Mouse (Mus musculus) heart, postnatal 36 days (tissue): ENCODE results near the gene Wfdc9. TPM values are rescaled to one million over a fixed set of nuclear protein-coding genes. Genes with fewer than 3 reads are reported as not detected.
A peak's percentile ranks its signal among the peaks of the same experiment; 100 is the strongest.

Experiments used
- DNase-seq, 2 experiments: peaks; one replicate each; pipeline ENCODE4 v3.0.0; 2021 to 2022
- intact Hi-C: fragments of 180-260 bp; cut with DNase I; formaldehyde crosslinking; loops from one replicate; pipeline ENCODE4 v1.15.1; 2025
- total RNA-seq, 2 experiments: library from RNA; stranded (reverse); gene quantifications; 2 replicates each; pipeline ENCODE4 v1.2.3; 2021

The Wfdc9 gene
- total RNA-seq: not detected

- no peak for DNase-seq
- intact Hi-C loops: no loop called here
These were observed at the start of gene Wfdc9 for GRCm38 (mm10) chr2:164656483-164656882. Gene Wfdc9 (minus strand): TSS chr2:164656583.

GRCm38 (mm10) chr2:164705991-164706390 lies 49.6 kb upstream of the Wfdc9 start:
- DNase-seq: no peak
- intact Hi-C loops: no loop called here

GRCm38 (mm10) chr2:164705328-164705727 lies 48.9 kb upstream of the Wfdc9 start:
- no peak for DNase-seq
- intact Hi-C loops: no loop called here

GRCm38 (mm10) chr2:164704235-164704634 lies 47.9 kb upstream of the Wfdc9 start:
- intact Hi-C loops: no loop called here
- DNase-seq: no peak

GRCm38 (mm10) chr2:164701761-164702160 lies 45.4 kb upstream of the Wfdc9 start:
- intact Hi-C loops: no loop called here
- DNase-seq: no peak

GRCm38 (mm10) chr2:164700959-164701358 lies 44.6 kb upstream of the Wfdc9 start:
- DNase-seq: no peak
- intact Hi-C loops: no loop called here

- intact Hi-C loops: no loop called here
- no peak for DNase-seq
These were observed 41.8 kb upstream of the Wfdc9 start, which contains the start of gene Spint4 for GRCm38 (mm10) chr2:164698201-164698600. Gene Spint4 (plus strand): TSS chr2:164698501.

- DNase-seq: no peak
- intact Hi-C loops: loop anchor here (5.0 kb wide), 2 partner anchors 42 to 112 kb away; no protein-coding TSS in a partner anchor
These were observed 28.4 kb upstream of the Wfdc9 start, which contains the start of gene Wfdc13 for GRCm38 (mm10) chr2:164684807-164685206. Gene Wfdc13 (plus strand): TSS chr2:164685107.

GRCm38 (mm10) chr2:164679906-164680305 lies 23.5 kb upstream of the Wfdc9 start:
- intact Hi-C loops: loop anchor here (5.0 kb wide), 2 partner anchors 47 to 117 kb away; no protein-coding TSS in a partner anchor

GRCm38 (mm10) chr2:164678848-164679625 lies 22.7 kb upstream of the Wfdc9 start:
- intact Hi-C loops: no loop called here
- DNase-seq: peak; percentile 39 to 63

More at GRCm38 (mm10) chr2:164679906-164680305, 23.5 kb upstream of the Wfdc9 start:
- DNase-seq: no peak

- intact Hi-C loops: no loop called here
- no peak for DNase-seq
These were observed 20.7 kb upstream of the Wfdc9 start for GRCm38 (mm10) chr2:164676916-164677685.

GRCm38 (mm10) chr2:164676103-164676502 lies 19.7 kb upstream of the Wfdc9 start:
- intact Hi-C loops: no loop called here
- no peak for DNase-seq

GRCm38 (mm10) chr2:164673987-164674386 lies 17.6 kb upstream of the Wfdc9 start, which contains the start of gene Wfdc11:
Gene Wfdc11 (minus strand): TSS chr2:164674087.
- DNase-seq: no peak
- intact Hi-C loops: no loop called here

GRCm38 (mm10) chr2:164670938-164671337 lies 14.6 kb upstream of the Wfdc9 start:
- intact Hi-C loops: no loop called here
- DNase-seq: no peak

GRCm38 (mm10) chr2:164670261-164670660 lies 13.9 kb upstream of the Wfdc9 start:
- DNase-seq: no peak
- intact Hi-C loops: no loop called here

- no peak for DNase-seq
- intact Hi-C loops: no loop called here
These were observed 8.5 kb upstream of the Wfdc9 start for GRCm38 (mm10) chr2:164664851-164665250.

GRCm38 (mm10) chr2:164655858-164656257 lies 525 bp downstream of the Wfdc9 start, which contains the start of gene Wfdc10:
Gene Wfdc10 (plus strand): TSS chr2:164656046.
- peak; percentile 15 to 48 for DNase-seq
- intact Hi-C loops: no loop called here

- no peak for DNase-seq
- intact Hi-C loops: no loop called here
These were observed 14.3 kb downstream of the Wfdc9 start for GRCm38 (mm10) chr2:164641881-164642673.

GRCm38 (mm10) chr2:164641129-164641528 lies 15.3 kb downstream of the Wfdc9 start:
- DNase-seq: no peak
- intact Hi-C loops: no loop called here

GRCm38 (mm10) chr2:164638696-164639095 lies 17.7 kb downstream of the Wfdc9 start, which contains the start of gene Wfdc16:
Gene Wfdc16 (minus strand): TSS chr2:164638796.
- no peak for DNase-seq
- intact Hi-C loops: no loop called here
